Mouse (Mus musculus) embryonic stem cell, embryonic (primary cell): ENCODE data around the gene Gm3667.
"Not testable (repeated sequence)": the region's sequence is repeated elsewhere in the genome, so short reads cannot be mapped to it uniquely, and the experiment has no call there.

ENCODE experiments used
- CTCF ChIA-PET, 4 experiments: fragments of 300-600 bp in 2 of 4; fragments of 350-600 bp in 2 of 4; sonication (Branson Sonifier 250); formaldehyde crosslinking; loops; one replicate each; lab custom pipeline; 2022; ENCODE audit warnings: inconsistent platforms in 2 of 4; lab: Charles Lee
- POLR2A ChIA-PET, 4 experiments: fragments of 300-600 bp in 2 of 4; fragments of 350-600 bp in 2 of 4; sonication (Branson Sonifier 250); formaldehyde crosslinking; loops; one replicate each; lab custom pipeline; 2022; ENCODE audit warnings: antibody characterized with exemption in 4 of 4, inconsistent platforms in 1 of 4; lab: Charles Lee

The Gm3667 gene

DNA sequence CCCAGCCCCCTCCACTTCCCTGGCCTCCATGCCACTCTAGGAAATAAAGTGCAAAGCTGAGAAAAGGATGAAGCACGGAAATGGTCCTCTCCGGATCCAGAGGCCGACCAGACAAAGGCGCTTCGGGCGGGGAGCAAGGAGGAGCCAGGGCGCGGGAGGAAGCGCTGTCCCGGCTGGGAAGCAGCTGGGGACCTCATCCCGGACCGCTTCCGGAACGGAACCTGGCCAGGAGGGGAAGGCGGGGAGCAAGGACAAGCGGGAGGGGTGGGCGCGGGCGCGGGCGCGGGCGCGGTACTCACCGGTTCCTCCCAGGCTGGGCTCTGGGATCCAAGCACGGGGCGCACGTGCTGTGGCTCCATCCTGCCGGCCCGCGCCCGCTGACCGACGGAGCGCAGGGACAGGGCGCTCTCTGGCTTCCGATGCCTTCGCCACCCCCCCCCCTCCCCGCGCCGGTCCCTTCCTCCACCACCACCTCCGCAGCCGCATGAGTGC, at the start of gene Gm3667:
TSS of gene Gm3667 (minus strand) at position 442 of the 492 bp plus-strand sequence.
- POLR2A ChIA-PET, CTCF ChIA-PET: not testable (repeated sequence)

DNA sequence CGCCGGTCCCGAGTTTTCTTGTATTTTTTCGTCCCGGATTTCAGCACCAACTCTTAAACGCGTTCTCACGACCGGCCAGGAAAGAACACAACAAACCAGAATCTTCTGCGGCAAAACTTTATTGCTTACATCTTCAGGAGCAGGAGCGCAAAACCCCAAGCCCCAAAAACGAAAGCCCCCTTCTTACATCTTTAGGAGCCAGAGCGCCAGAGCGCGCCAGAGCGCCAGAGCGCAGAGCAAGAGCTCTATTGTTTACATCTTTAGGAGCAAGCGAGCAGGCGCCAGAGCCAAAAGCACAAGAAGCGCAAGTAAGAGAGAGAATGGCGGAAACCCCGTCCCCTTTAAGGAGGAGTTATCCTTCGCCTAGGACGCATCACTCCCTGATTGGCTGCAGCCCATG, 10.1 kb upstream of the Gm3667 start:
- CTCF ChIA-PET, POLR2A ChIA-PET: not testable (repeated sequence)

DNA sequence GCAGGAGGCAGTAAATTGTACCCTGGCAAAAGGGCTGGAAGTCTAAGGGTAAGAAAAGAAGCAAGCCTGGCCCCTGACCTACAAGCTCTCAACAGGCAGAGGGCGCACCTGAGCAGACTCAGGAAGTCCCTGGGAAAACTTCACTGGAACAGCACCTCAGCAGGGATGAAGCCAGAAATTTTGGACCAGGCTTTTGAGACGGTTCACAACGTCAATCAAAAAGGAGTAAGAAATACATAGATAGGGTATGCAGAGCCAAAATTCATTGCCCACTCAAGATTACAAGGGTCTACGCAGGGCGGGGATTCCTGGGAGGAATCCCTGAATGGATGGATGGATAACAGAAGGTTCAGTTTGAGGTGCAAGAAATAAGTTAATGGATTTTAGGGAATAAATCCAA, 951 bp downstream of the Gm3667 start:
- POLR2A ChIA-PET, CTCF ChIA-PET: not testable (repeated sequence)

DNA sequence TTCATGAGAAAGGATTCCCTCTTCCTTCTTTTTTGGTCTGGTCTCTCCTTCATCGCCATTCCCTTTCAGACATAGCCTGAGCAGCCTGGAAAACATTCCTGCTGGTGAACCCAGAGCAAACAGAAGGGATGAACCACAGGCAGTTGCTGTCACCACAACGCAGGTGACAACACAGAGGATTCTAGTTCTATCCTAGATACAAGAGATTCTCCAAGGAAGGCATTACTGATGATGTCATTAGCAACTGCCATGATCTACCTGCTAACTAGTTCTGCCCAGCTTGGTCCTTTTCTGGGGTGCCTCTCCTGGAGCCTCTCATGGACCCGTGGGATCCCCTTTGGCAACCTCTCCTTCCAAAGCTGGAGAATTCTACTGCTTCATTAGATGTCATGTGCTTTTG, 49.6 kb downstream of the Gm3667 start, which contains the start of gene Gm3642:
TSS of gene Gm3642 (minus strand) at position 101 of the 400 bp plus-strand sequence.
- POLR2A ChIA-PET, CTCF ChIA-PET: not testable (repeated sequence)

DNA sequence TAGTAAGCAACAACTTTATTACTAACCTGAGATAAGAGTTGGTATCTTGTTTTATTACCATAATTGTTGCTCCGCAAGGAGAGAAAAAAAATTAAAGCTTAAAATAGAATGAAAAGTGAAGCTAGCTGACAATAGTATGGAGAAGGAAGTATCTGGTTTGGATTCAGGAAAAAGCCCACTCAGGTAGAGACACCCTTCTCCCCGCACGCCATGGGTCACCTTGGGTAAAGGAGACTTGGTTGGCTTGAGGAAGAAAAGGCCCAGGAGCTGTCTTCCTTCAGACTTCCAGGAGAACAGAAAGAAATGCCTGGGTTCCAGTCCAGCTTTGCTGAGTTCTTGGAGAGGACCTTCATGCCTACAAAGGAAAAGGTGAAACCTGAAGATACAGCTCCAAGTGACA, 66.5 kb downstream of the Gm3667 start:
- CTCF ChIA-PET, POLR2A ChIA-PET: not testable (repeated sequence)
